Mouse (Mus musculus) E14TG2a.4 (cell line): Measurements from ENCODE around the gene Myo18b.

Experiments used
- CTCF ChIP-seq: conservative IDR thresholded peaks from 2 replicates; pipeline ENCODE4 v1.5.1; 2014; ENCODE audit warnings: low read length
- POU5F1 ChIP-seq: IDR thresholded peaks from 2 replicates; pipeline ENCODE4 v1.6.1; 2014; ENCODE audit warnings: low read length, borderline replicate concordance

DNA sequence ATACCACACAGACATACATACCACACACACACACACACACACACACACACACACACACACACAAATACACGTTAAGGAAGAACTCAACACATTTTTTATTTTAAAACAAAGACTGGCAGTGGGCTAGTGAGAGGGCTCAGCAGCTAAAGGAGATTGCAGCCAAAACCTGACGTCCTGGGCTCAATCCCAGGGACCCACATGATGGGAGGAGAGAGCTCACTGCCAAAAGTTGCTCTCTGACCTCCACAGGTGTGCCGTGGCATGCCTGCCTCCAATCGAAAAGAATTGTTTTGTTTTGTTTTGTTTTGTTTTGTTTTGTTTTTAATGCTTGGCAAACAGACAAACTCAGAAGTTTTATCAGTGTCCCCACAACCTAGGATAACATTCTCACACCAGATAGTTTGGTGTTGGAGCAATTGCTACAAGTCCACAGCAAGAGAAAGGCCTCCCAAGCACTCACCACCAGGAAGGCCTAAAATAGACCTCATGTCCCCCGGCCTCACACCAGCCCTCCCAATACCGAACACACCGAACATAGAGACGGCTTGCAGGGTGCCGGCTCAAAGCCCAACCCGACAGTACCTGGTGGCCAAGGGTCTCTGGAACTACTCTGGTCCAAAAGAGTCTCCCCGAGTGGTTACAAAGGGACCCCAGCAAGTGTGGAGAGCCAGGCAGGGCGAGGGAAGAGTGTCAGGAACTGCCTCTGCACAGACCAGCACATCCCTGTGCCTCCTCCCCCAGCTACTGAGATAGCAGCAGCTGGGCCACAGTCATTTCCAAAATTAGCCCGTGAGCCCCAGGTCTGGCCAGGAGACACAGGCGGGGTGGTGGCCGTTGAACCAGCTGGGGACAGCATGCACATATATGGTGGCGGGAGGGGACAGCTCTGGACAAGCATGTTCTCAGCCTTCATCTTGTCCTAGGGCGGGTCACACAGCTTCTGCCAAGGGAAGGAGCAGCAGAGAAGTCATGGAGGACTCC lies at the start of gene Myo18b:
- TF ChIP-seq CTCF (no peak), POU5F1 (no peak)
